Mouse (Mus musculus) heart, postnatal 0 days (tissue): ENCODE results near the gene Serpinb6b. TPM values are rescaled to one million over a fixed set of nuclear protein-coding genes. Genes with fewer than 3 reads are reported as not detected.

Experiments
- ATAC-seq: fragments of 200-750 bp; cut with Nextera tagmentation; 2 replicates; pipeline ENCODE4 v1.8.0; 2017; ENCODE audit warnings: low read depth, moderate number of reproducible peaks, moderate library complexity; ENCODE audit not compliant: insufficient read depth
- DNase-seq: peaks from one replicate; pipeline ENCODE4 v3.0.0-alpha.2; 2016; ENCODE audit warnings: low spot score
- H3K27ac ChIP-seq: fragments of 300-500 bp; sonication (generic); 2 replicates; pipeline ENCODE4 v1.5.1; 2014; ENCODE audit warnings: low read depth, mild to moderate bottlenecking
- H3K27me3 ChIP-seq: fragments of 300-500 bp; sonication (generic); 2 replicates; pipeline ENCODE4 v1.6.1; 2014; ENCODE audit warnings: low read length, mixed read lengths; ENCODE audit not compliant: control insufficient read depth, insufficient read depth
- H3K36me3 ChIP-seq: fragments of 300-500 bp; sonication (generic); replicated peaks from 2 replicates; pipeline ENCODE4 v1.6.1; 2014; ENCODE audit warnings: low read length, mixed read lengths; ENCODE audit not compliant: control insufficient read depth, insufficient read depth
- H3K4me1 ChIP-seq: fragments of 300-500 bp; sonication (generic); 2 replicates; pipeline ENCODE4 v1.6.1; 2014; ENCODE audit warnings: antibody characterized with exemption; ENCODE audit not compliant: control insufficient read depth, insufficient read depth
- H3K4me2 ChIP-seq: fragments of 300-500 bp; sonication (generic); 2 replicates; pipeline ENCODE4 v1.6.1; 2014; ENCODE audit warnings: low read depth, mild to moderate bottlenecking, low read length, moderate library complexity
- H3K4me3 ChIP-seq: fragments of 300-500 bp; sonication (generic); 2 replicates; pipeline ENCODE4 v1.5.1; 2014; ENCODE audit warnings: low read depth, low read length
- H3K9ac ChIP-seq: fragments of 300-500 bp; sonication (generic); replicated peaks from 2 replicates; pipeline ENCODE4 v1.6.1; 2014; ENCODE audit warnings: low read depth, low read length, mixed read lengths
- H3K9me3 ChIP-seq: fragments of 300-500 bp; sonication (generic); replicated peaks from 2 replicates; pipeline ENCODE4 v1.6.1; 2016; ENCODE audit warnings: low read length; ENCODE audit not compliant: control insufficient read depth
- CTCF ChIP-seq: IDR thresholded peaks from 2 replicates; pipeline ENCODE4 v1.5.1; 2016; ENCODE audit warnings: antibody characterized with exemption, control low read depth, low read depth
- EP300 ChIP-seq: IDR thresholded peaks from 2 replicates; pipeline ENCODE4 v1.6.1; 2016; ENCODE audit warnings: antibody characterized with exemption, low read depth
- WGBS: fragments of 180-500 bp; shearing (Covaris S2); extraction: QIAGEN DNeasy Blood & Tissue Kit; methylation state at CpG from one replicate; pipeline ENCODE4 v1.1.7; 2014; 5-methylcytosine and 5-hydroxymethylcytosine counted together
- polyA plus RNA-seq: library from polyadenylated mRNA; unstranded; fragments of >200 nt; fragmentation: Nextera tagmentation; extraction: Ambion mirVana; gene quantifications from 2 replicates; pipeline ENCODE4 v1.2.1, GENCODE M21; 2015
- total RNA-seq: library from RNA; depleted of rRNA; stranded (reverse); fragments of >200 nt; gene quantifications from 2 replicates; pipeline ENCODE4 v1.2.3, GENCODE M21; 2014; ENCODE audit warnings: low replicate concordance

Serpinb6b gene
- total and polyA plus RNA-seq, 2 experiments from 2014 or later = 23.4 to 66.6 TPM

DNA sequence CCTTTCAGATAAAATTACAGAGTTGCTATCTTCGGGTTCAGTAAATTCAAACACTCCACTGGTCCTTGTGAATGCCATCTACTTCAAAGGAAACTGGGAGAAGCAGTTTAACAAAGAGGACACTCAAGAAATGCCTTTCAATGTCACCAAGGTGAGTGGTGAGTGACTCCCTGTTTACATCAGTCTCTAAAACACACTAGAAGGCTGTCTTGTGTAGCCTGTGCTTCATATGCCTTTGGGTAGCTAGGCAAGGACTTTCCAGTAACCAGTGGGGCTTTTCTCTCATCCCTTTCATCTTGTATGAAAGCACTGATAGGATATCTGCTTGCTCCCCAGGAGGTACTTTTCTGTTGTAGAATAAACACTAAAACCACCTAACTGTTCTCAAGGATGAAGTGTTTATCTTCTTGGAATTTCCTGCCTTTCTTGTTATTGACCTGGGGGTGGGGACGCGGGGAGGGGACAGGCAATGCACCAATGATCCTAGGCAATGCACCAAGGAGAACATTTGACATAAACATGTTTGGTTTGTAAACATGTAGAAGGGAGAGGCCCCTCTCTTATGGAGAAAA, 10.0 kb downstream of the Serpinb6b start:
- no peak for TF ChIP-seq EP300
- no peak for TF ChIP-seq CTCF
- H3K27me3 ChIP-seq = no peaks in the 10 kb centered on the region
- DNase-seq (no peak), ATAC-seq (no peak)
- no peak overlapping the region for H3K27ac ChIP-seq
- H3K9ac ChIP-seq = no peak overlapping the region
- no peaks in the 10 kb centered on the region for H3K9me3 ChIP-seq
- WGBS = 46% methylated on average over 3 of the region's 3 CpGs
- no peak overlapping the region for H3K4me3 ChIP-seq
- no peak overlapping the region for H3K4me2 ChIP-seq
- H3K4me1 ChIP-seq = peaks cover 5% of the 10 kb centered on the region; the same call in 1 of the 2 replicates
- H3K36me3 ChIP-seq = peaks cover 23% of the 10 kb centered on the region

DNA sequence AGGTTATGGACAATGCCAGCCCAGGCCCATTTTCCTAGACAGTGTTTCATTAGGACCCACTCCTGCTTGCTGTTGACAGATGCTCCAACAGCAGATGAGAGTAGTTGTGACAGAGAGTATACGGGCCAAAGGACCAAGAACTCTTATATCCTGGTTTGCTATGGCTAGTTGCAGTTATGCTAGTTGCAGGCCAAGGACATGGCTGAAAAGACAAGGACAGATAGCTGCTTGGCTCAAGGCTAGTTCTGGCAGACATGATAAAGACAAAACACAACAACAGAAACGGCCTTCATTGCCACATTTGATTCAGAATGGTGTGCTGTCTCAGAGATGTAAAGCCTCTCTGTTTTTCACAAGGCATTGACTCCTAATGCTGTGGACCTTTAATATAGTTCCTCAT, 10.7 kb downstream of the Serpinb6b start:
- TF ChIP-seq CTCF (no peak), EP300 (no peak)
- Histone ChIP-seq H3K27ac (no peak overlapping the region), H3K4me3 (no peak overlapping the region), H3K4me1 (peaks cover 5% of the 10 kb centered on the region; the same call in 1 of the 2 replicates), H3K27me3 (no peaks in the 10 kb centered on the region), H3K4me2 (no peak overlapping the region), H3K9me3 (no peaks in the 10 kb centered on the region), H3K36me3 (peaks cover 23% of the 10 kb centered on the region), H3K9ac (no peak overlapping the region)
- no peak for ATAC-seq
- WGBS = 30% methylated on average over 2 of the region's 2 CpGs
- no peak for DNase-seq

DNA sequence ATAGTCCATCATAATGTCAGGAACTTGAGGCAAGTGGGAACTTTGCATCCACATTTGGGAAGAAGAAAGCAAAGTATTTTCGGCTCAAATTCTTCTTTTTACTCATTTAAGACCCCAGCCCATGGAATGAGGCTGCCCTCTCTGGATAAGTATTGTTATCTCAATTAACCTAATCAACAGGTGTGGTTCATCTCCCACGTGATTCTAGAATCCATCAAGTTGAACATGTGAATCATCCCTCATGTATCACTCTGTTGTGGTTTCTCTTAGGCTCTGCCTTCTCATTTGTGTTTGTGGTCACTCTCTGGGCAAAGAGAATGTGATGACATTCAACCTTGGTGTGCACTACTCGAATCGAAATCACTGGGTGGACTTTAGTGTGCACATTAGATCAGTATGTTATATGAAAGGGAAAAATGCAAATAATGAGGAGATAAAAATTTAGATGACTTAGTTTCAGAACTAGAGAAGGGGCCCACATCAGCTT, 17.6 kb downstream of the Serpinb6b start:
- Histone ChIP-seq H3K27ac (no peak overlapping the region), H3K4me2 (no peak overlapping the region), H3K36me3 (peaks cover 8% of the 10 kb centered on the region; the same call in 1 of the 2 replicates), H3K4me1 (no peaks in the 10 kb centered on the region), H3K4me3 (no peak overlapping the region), H3K9ac (no peak overlapping the region), H3K27me3 (no peaks in the 10 kb centered on the region), H3K9me3 (no peaks in the 10 kb centered on the region)
- 71% methylated on average over 4 of the region's 4 CpGs for WGBS
- DNase-seq (no peak), ATAC-seq (no peak)
- no peak for TF ChIP-seq CTCF
- TF ChIP-seq EP300 = no peak

DNA sequence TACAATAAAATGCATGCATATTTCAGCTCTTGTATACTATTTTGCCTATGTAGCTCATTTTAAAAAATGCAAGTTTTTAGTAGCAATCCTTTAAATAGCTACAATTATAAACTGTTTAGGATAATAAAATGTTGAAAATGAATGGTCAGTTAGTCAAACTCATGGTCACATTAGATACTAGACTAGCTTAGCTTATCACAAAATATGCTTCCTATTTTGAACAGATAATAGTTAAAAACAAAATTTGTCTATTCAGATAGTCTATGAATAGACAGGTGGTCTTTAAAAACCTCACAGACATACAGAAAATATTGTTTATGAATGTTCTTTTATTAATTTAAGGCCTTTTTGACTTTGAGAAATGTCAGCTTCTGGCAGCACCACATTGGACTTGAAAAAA, 21.2 kb downstream of the Serpinb6b start:
- ATAC-seq = no peak
- H3K4me3 ChIP-seq = no peak overlapping the region
- H3K4me1 ChIP-seq = no peaks in the 10 kb centered on the region
- no peak overlapping the region for H3K4me2 ChIP-seq
- H3K9me3 ChIP-seq = no peaks in the 10 kb centered on the region
- no peak for DNase-seq
- H3K27ac ChIP-seq = no peak overlapping the region
- TF ChIP-seq EP300 (no peak), CTCF (no peak)
- H3K27me3 ChIP-seq = no peaks in the 10 kb centered on the region
- no peaks in the 10 kb centered on the region for H3K36me3 ChIP-seq
- no peak overlapping the region for H3K9ac ChIP-seq

DNA sequence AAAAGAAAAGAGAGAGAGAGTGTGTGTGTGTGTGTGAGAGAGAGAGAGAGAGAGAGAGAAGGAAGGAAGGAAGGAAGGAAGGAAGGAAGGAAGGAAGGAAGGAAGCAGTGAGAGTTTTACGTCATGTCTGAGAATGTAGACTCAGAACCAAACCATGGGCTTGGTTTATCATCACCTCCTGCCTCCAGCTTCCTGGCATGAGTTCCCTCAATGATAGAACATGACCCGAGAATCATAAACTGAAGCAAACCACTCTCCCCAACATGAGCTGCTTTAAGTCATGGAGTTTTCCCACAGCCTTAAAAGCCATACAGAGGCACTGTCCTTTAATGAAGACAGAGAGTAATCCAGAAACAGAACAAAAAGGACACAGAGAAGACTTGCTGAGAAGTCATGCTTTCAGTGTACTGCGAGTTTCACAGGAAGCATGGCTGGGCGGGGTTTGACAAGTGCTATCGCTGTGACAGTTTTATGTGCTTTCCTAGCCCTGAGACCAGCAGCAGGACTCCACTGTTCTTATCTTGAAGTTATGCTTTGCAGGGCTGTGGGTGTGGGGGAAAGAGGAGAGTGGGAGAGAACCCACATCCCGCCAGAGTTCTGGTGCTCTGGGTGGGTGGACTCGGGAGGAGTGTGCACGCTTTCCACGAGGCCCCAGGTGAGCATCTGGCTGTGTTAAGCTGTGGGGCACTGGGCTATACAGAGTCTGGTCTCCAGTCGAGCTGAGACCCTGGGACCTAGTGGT, 28.3 kb downstream of the Serpinb6b start:
- whole genome bisulfite sequencing = 33% methylated on average over 10 of the region's 10 CpGs
- Histone ChIP-seq H3K9ac (no peak overlapping the region), H3K4me1 (no peaks in the 10 kb centered on the region), H3K27ac (no peak overlapping the region), H3K9me3 (no peaks in the 10 kb centered on the region), H3K36me3 (no peaks in the 10 kb centered on the region), H3K4me2 (no peak overlapping the region), H3K4me3 (no peak overlapping the region), H3K27me3 (no peaks in the 10 kb centered on the region)
- TF ChIP-seq CTCF (no peak), EP300 (no peak)
- ATAC-seq = no peak; the same call in 1 of the 2 replicates
- DNase-seq = no peak
